Mouse (Mus musculus) adrenal gland (tissue): Measurements from ENCODE around the gene Lifr.

Experiments
- intact Hi-C: fragments of 180-260 bp; cut with DNase I; formaldehyde crosslinking; loops from one replicate; pipeline ENCODE4 v1.15.1; 2025

The Lifr gene

DNA sequence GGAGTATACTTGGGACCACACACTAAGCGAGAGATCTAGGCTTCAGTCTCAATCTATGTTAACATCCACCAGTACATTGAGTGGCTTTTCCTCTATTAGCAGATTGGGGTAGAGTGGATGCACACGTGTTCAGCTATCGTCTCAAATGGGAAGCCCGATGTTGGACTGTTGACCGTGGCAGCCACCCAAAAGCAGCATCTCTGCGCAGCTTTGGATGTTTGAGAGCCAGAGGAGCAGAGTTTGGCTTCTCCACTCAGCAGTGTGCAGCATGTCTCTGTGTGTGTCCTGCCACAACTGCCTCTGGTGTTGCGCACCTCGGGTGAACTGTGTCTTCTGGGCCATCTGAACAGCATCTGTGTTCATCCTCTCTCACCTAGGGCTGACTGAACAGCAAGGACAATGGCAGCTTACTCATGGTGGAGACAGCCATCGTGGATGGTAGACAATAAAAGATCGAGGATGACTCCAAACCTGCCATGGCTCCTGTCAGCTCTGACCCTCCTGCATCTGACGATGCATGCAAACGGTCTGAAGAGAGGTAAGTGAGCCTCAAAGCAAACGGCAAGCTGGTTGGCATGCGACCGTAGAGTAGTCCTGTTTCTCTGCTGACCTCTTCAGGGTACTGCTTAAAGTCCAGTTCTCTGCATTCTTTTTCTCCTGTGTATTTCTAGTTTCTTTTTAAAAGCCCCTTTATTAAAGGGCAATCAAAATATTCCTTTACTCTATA, 63.8 kb downstream of the Lifr start:
- intact Hi-C loops, result no loop called here

DNA sequence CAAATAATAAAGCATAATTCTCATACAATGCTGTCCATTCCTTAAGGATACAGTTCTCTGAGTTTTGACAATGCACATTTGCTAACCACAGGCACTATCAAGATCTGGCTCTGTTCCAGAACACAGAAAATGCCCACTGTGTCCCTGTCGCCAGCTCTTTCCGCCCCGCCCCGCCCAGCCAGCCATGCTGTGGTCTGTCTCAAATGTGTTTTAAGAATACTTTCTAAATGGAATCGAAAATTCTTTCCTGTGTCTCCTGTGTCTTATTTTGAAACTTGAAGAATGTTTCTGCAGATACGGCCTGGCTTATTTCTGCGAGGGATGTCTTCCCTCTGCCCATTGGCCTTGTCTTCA, 64.3 kb downstream of the Lifr start:
- intact Hi-C loops, result no loop called here

DNA sequence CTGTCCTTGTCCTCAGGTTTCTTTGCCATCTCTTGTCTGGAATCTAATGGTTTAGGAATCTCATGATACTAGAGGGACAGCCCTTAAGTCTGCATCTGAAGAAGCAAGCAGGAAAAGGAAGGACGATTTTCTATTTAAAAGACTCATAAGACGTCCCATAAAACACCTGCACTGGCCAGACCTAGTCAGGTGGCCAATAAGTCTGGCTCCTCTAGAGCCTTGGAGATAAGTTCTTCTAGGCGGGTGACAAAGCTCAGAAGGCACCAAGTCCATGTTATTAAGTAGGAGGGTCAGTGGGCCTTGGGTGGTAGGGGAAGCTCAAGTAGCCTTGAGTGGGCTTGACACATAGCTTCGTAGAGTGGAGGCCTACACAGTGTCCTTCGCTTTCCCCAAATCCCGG, 67.2 kb downstream of the Lifr start:
- intact Hi-C loops, result no loop called here

DNA sequence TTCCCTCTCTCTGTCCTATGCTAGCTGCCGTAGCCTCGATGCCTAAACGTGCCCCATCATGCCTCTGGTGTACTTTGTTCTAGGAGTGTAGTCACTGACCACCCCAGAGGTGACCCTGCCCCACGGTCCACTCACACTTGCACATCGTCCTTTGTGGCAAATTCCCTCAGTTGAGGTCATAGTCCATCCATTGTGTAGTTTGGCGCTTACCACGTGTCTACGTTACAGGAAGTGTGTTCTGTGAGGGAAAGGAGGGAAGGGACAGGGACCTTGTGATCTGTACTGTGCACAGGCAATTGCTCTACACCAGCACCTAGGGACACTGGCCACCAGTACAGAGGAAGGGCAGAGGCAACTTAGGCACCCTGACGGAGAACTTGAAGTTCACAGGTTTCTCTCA, 69.5 kb downstream of the Lifr start:
- intact Hi-C loops, result no loop called here

DNA sequence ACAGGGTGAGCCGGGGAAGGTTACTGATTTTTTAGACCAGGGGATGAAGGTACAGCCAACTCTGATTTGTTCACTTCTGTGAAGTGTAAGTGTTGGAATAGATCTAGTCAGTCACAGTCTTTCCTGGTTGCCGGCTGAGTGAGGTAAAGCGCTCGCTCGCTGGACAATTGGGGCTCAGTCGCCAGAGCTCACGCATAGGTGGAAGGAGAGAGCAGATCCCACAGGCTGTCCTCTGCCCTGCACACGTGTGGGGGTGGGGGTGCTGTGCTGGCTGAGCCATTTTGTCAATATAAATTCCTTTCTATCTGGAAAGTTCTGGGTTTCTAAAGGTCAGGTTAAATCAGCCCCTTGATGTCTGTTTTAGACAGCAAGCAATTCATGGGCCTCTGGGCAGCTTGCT, 69.9 kb downstream of the Lifr start:
- intact Hi-C loops, result no loop called here

DNA sequence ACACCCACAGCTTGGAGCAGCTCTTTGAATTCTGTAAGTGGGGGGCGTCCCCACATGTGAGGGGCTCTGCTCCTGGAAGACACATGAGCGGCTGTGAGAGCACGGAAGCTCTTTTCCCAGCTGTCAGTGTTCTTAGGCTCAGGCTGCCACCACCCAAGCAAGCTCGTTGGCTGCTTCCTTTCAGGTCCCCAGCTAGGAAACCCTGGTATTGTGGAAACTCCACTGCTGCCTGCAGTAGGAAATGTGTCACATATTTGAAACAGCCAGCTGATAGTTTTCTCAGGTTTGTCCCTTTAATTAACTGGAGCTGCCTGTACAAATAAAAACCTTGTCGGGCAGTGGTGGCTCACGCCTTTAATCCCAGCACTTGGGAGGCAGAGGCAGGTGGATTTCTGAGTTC, 73.4 kb downstream of the Lifr start:
- intact Hi-C loops, result no loop called here

DNA sequence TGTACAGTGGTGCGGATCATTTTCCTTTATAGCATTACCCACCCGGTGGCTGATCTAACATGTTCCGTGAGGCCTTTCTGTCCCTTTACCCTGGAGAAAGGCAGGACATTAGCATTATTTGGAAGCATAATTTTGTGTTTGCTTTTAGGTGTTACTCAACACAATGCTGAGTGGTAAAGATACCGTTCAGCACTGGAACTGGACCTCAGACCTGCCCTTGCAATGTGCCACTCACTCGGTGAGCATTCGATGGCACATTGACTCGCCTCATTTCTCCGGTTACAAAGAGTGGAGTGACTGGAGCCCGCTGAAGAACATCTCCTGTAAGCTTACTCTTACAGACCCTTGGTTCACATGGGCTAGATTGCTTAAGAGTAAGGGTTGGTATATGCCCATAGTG, 76.3 kb downstream of the Lifr start:
- intact Hi-C loops, result no loop called here

DNA sequence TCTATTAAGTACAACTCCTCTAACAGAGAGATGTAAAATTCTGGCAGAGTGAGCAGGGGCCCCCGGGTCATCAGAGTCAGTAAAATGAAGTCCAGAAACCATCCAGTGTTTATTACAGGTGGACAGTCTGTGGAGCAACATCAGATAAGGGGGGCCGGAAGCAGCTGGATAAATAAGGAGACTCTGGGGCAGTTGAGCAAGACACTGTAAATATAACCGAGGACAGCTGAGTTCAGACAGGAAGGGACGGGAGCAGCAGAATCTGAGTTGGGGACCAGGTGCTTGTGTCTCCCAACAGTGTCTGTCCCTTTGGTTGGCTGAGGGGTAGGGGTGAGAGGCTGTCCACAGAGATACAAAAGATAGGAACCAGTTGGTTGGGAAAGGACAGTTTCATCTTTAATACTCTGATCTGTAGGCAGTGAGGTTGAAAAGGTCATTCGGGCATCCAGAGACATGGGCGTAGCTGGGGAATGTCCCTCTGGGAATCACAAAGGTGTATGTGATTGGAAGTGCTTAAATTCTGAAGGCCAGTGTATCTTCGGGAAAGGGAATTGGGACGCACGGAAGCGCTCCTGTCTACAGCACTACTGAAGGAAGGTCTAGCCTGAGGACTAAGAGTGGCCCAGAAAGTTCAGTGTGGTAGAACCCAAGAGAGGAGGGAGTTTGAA, 77.0 kb downstream of the Lifr start:
- intact Hi-C loops, result no loop called here

DNA sequence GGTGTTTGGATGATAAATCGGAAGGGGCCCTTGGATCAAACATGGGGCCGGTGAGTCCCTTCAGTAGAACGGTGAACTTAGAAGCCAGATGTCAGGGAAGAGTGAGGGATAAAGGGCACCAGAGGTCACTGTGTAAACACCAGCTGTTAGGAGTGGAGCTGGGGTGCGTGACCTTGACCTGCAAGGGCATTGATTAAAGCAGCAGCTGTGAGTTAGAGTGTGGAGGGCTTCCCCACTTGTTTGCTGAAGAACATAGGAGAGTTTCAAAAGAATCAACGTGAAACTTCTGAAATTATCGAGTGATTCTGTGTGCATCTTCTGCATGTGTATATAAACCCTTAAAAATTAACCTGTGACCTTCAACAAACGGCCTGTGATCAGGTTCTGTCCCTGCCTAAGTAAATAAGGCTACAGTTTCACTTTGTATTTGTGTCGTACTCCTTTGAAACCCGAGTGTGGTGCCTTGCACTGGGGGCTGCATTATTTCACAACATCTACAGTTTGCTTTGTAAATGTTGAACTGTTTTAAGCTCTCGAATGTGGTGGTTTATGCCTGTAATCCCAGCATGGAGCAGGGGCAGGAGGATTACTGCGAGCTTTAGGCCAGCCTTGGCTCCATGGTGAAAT, 77.6 kb downstream of the Lifr start:
- intact Hi-C loops, result no loop called here

DNA sequence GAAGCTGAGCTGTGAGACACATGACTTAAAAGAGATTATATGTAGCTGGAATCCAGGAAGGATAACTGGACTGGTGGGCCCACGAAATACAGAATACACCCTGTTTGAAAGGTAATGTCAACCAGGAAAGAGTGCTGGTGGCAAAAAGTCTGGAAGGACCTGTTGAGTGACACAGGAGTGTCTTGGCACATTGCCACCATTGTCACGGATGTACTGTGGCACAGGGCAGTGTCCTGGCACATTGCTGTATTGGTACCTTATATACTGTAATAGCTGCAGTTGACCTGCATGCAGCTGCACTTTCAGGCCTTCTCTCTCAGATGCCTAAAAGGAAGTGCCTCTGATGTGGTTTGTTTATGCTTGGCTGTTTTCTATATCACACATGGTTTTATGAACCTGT, 82.5 kb downstream of the Lifr start:
- intact Hi-C loops, result no loop called here

DNA sequence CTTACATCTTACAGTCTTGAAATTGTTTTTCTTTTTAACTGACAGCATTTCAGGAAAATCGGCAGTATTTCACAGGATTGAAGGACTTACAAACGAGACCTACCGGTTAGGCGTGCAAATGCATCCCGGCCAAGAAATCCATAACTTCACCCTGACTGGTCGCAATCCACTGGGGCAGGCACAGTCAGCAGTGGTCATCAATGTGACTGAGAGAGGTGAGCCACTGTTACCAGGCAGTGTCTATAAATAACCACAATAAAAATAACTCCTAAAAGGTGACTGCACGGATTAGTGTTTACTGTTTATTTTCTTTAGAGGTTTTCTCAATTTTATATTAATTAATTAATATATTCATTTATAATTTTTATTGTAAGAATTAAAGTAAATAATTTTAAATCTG, 82.9 kb downstream of the Lifr start:
- intact Hi-C loops, result no loop called here

DNA sequence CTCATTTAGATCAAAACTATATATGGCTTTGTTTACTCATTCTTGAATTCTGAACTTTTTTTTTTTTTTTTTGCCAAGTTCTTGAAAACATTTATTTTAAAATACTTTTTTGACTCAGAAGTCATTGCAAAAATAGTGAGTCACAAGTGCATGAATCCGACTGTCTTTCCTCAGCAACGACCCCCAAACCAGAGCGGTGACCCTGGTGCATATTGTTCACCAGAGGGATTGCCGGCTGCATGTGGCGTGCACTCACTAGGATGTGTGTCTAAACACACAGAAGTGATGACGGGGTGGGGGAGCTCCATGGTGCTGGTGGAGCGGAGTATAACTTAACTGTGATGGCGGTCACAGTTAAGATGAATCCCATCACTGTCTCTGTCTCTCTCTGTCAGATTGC, 83.4 kb downstream of the Lifr start:
- intact Hi-C loops, result no loop called here

DNA sequence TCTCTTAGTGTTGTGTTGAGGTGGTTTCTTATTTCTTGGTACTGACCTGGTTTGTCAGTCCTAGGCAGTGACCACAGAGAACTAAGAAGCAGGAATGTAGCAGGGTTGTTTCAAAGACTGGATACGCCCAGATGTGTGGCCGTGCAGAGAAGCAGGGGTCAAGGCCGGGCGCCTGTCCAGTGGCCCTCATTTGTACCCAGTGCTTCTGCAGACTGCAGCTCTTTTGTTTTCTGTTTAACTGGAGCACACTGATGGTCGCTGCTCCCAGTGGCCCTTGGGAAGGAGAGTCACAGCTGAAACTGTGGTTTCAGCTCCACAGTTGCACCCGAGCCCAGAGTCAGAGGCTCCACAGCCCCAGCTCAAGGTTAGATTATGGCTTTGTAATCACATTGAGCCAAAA, 90.2 kb downstream of the Lifr start:
- intact Hi-C loops, result loop anchor here (5.0 kb wide), 1 partner anchor 48 kb away; no protein-coding TSS in a partner anchor

DNA sequence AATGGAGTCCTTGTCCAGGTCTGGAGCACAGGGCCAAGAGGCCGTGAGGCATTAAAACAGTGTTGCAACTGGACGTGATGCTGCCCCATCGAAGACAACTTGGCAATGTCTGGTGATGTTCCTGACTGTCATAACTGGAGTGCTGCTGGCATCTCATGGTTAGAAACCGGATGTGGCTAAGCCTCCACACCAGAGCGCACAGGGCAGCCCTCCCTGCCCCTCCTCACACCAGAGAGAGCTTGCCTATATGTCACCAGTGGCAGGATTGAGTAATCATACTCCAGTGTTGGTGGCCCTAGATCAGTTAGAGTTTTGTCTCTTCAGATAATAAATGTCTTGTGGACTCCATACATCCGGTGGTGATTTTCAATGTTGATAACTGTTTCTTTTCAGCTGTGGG, 97.3 kb downstream of the Lifr start:
- intact Hi-C loops, result no loop called here

DNA sequence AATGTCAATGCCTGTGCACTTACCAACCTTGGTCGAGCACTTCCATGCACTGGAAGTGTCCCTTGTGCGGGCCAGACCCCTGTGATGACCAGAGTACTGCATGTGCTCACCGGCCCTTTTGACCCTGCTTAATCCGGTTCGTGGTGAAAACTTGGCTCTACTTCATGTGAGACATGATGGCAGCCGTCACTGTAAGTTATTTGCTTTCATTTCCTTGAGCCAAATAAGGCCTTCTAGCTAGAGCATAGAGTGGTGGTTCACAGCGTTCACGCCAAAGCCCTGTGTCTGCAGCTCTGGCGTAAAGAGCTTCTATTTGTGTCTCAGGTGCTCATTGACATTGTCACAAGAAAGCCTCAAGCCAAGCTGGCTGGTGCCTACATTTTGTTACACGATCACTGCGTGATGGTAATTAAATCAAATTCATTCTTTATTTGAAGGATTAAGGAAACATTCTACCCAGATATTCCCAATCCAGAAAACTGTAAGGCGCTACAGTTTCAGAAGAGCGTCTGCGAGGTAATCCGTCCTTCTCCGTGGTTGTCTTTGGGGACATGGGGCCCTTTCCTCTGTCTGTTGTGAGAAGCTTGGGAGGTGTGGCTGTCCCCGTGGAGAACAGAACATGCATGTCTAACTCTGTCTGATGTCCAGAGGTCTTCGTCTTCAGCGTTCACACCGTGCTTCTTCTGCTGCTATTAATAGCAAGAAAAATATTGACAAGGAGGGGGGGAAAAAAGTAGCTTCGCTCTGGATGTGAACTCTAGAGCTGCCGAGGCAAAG, 99.5 kb downstream of the Lifr start:
- intact Hi-C loops, result no loop called here

DNA sequence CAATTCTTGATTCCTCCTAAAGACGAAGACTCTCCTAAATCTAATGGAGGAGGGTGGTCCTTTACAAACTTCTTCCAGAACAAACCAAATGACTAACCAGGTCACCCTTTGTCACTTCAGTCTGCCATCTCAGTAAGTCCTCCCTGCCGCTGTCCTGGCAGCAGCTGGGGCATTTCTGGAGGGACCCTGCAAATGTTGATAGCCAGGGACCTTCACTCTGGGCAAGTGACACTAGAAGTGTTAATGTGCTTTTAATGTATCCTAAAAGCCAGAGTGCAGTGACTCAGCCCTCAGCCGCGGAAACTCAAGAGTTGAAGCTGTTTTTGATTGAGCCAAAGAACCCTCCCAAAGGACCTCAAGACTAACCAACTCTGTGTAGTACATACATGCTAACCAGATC, 100.7 kb downstream of the Lifr start:
- intact Hi-C loops, result no loop called here

DNA sequence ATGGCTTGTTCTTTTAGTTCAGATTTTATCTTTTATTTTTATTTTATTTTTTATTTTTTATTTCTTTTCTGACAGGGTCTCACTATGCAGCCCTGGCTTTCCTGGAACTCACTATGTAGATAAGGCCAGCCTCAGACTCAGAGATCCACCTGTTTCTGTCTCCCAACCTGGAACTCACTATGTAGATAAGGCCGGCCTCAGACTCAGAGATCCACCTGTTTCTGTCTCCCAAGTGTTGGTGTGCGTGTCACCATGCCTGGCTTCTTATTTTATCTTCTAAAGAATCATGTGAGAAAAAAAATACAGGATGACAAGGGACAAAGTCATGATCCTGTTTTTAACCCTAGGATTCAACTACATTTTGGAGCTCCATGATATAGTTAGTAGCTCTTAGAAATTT, 102.2 kb downstream of the Lifr start:
- intact Hi-C loops, result no loop called here

DNA sequence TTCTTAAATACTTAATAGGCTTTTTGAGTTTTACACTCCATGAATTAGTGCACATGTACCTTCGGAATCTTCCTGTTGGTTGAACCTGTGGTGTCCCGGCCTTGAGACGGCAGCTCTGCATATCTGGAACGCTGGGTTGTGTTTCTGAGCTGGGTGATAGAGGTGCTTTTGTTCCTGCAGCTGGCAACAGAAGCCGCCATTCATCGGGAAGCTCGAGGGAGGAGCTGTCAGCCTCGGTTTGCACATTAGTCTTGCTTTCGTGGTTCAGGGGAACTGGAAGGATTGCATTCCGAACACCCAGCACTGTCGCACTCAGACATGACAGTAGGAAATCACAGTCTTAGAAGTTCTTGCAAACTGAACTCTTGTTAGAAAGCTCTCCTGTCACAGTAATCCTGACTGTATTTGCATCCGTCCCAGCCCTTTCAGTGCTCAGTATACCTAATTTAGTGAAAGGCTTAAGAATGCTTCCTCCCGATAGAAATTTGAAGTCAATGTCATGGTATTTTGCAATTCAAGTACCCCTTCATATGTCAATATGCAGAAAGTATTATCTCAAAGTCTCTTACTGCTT, 103.8 kb downstream of the Lifr start:
- intact Hi-C loops, result no loop called here

DNA sequence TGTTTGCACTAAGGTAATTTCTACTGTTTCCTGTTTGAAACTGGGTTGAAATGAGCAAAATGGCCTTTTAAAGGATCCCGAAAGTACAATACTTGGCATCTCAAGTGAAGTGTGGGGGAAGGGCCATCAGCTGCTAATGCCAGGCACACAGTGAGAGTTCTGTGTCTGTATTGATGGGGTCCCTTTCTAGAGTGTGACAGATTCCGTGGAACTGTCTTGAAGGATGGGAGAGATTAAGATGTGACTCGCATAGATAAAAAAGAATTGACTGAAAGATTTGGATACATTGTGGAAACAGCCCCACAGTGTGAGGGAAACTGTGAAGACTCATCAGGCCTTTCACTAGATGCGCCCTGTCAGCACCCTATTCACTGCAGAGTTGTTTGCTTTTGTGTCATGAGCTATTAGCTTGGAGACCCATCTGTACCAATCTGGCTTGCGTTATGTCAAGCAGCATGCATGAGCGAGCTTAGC, 104.4 kb downstream of the Lifr start:
- intact Hi-C loops, result no loop called here

DNA sequence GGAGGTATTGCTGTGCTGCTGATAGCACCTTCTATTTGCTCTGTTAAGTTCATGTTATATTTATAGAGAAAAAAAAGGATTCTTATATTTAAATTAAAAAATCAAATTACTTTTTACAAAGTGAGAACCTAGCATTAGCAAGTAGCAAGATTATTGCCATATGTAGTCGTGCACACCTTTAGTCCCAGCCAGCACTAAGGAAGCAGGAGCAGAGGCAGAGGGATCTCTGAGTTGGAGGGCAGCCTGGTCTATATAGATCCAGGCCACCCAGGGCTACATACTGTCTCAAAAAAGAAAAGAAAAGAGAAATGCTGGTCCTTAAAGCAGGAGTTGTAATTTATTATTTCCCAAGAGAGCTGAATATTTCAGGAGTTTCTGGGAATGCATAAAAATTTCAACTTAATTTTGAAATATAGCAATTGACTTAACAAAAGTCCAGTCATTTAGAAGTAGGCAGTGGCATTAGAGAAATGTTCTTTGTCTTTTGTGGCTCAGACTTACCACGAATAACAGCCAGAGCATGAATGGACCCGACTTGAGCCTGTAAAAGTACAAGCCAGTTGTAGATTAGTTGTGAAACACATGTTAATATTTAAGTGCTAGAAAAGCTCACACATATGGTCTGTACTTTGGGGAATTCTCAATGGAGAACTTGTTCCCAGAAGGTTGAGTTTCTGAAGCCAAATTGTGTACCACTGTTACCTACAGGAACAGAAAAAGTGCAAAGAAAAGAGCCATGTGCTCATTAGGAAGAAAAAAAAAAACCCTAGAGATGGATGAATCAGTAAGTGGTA, 107.4 kb downstream of the Lifr start:
- intact Hi-C loops, result no loop called here

DNA sequence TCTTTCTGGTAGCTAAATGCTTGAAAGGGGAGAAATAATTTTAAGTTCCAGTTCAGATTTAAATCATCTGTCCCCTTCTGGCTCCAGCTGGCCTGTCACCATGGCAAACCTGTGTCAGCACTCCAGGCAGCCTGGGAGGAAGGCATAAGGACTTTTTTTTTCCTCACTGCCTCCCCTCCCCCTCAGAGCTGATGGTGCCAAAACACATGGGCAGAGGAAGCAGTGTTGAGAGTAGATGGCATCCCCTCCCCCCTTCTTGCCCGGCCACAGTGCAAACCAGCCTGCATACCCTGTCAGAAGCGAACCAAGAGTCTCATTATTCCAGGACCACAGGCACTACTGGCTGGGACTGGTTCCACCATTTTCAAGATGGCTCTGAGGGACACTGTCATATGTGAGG, 108.4 kb downstream of the Lifr start:
- intact Hi-C loops, result no loop called here
